Mouse (Mus musculus) thymus, adult 2 months (tissue): ENCODE results near the gene Setdb1. TPM values are rescaled to one million over a fixed set of nuclear protein-coding genes. Genes with fewer than 3 reads are reported as not detected.
A peak's percentile ranks its signal among the peaks of the same experiment; 100 is the strongest.

Source experiments
- DNase-seq: peaks from one replicate; pipeline ENCODE4 v3.0.0; 2021
- H3K27ac ChIP-seq: fragments of 200-500 bp; 2 replicates; pipeline ENCODE4 v1.5.1; 2012; ENCODE audit warnings: low read length, control low read depth; ENCODE audit not compliant: control insufficient read depth, insufficient read depth
- H3K27me3 ChIP-seq: fragments of 200-500 bp; 2 replicates; pipeline ENCODE4 v1.6.1; 2012; ENCODE audit warnings: mild to moderate bottlenecking, low read length, moderate library complexity, mixed read lengths; ENCODE audit not compliant: control insufficient read depth, insufficient read depth
- H3K36me3 ChIP-seq: fragments of 200-500 bp; 2 replicates; pipeline ENCODE4 v1.6.1; 2012; ENCODE audit warnings: mild to moderate bottlenecking, low read length, moderate library complexity; ENCODE audit not compliant: control insufficient read depth, insufficient read depth
- H3K4me1 ChIP-seq: fragments of 200-500 bp; replicated peaks from 2 replicates; pipeline ENCODE4 v1.6.1; 2012; ENCODE audit warnings: low read length; ENCODE audit not compliant: control insufficient read depth, insufficient read depth
- H3K4me3 ChIP-seq: fragments of 200-500 bp; 2 replicates; pipeline ENCODE4 v1.5.1; 2012; ENCODE audit warnings: mild to moderate bottlenecking, low read length, control low read depth, moderate library complexity; ENCODE audit not compliant: control insufficient read depth, insufficient read depth
- CTCF ChIP-seq: fragments of 200-500 bp; IDR thresholded peaks from 2 replicates; pipeline ENCODE4 v1.5.1; 2012; ENCODE audit warnings: mild to moderate bottlenecking, control low read depth, low read length, moderate library complexity, borderline replicate concordance; ENCODE audit not compliant: control insufficient read depth, poor library complexity, insufficient read depth; ENCODE audit errors: extremely low read depth
- POLR2A ChIP-seq: fragments of 200-500 bp; IDR thresholded peaks from 2 replicates; pipeline ENCODE4 v1.6.1; 2012; ENCODE audit warnings: mild to moderate bottlenecking, low read length, control low read depth, moderate library complexity; ENCODE audit not compliant: control insufficient read depth, poor library complexity, insufficient read depth; ENCODE audit errors: extremely low read depth
- WGBS: fragments of 180-500 bp; shearing (Covaris S2); methylation state at CpG from one replicate; pipeline ENCODE4 v1.1.7; 2018; 5-methylcytosine and 5-hydroxymethylcytosine counted together
- polyA plus RNA-seq: library from polyadenylated mRNA; depleted of rRNA; stranded (reverse); fragments of >200 nt; gene quantifications from 2 replicates; pipeline ENCODE4 v1.2.3, GENCODE M21; 2012

The Setdb1 gene
- polyA plus RNA-seq, 1 experiment: 31.8 TPM

DNA sequence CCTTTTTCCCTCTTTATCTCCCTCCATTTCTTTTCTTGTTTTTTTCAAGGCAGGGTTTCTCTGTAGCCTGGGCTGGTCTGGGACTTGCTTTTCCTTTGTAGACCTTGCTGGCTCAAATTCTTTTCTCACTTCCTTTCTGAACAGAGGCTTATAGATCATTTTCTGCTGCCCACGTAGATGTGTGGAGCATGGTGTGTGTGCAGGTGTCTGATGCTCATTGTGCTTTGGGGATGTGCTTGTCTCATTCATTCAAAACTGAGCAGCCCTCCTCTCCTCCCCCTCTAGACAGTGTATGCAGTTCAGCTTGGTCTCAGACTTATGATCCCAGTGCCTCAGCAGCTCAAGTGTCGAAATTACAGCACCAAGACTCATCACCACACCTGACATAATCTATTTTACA is 37.9 kb downstream of the Setdb1 start:
- 47% methylated on average over 2 of the region's 2 CpGs for WGBS
- Histone ChIP-seq H3K4me3 (no peak overlapping the region), H3K27me3 (no peaks in the 10 kb centered on the region), H3K4me1 (peaks cover 19% of the 10 kb centered on the region), H3K27ac (no peak overlapping the region), H3K36me3 (peaks cover 42% of the 10 kb centered on the region)
- no peak for TF ChIP-seq POLR2A
- DNase-seq: no peak

GRCm38 (mm10) chr3:95318548-95318947 is 38.5 kb downstream of the Setdb1 start:
- no peak for TF ChIP-seq POLR2A
- TF ChIP-seq CTCF: no peak
- peaks cover 37% of the 10 kb centered on the region for H3K36me3 ChIP-seq

DNA sequence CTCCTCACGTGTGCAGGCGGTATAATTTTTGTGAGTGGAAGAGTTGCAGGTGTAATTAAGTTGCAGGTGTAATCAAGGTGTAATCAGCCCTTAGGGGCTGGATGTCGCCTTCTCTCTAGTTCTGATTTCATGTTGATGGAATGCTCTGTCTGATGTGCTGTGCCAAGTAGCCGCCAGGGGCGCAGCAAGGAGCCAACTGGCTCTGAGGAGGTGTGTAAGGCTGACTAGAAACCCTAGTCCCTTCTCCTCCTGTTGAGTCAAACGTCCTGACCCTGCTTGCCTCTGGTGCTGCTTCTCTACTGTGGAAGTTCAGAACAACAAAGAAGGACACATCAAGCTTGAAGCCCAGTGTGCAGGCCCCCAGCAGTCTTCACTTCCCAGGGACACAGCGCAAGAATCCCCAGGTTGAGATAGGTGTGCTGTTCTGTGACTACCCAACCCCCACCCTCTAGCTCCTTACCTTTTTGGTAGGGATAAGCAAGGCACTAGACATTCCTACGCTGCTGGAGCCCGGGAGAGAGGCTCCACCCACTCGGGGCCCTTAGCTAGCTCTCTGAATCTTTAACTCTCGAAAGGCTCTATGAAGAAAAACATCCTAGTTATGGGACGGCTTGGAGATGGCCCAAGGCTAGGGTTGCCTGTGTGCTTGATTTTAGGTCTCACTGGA is 39.5 kb downstream of the Setdb1 start:
- Histone ChIP-seq H3K4me3 (no peak overlapping the region), H3K36me3 (peaks cover 27% of the 10 kb centered on the region), H3K27me3 (no peaks in the 10 kb centered on the region), H3K27ac (no peak overlapping the region), H3K4me1 (peaks cover 21% of the 10 kb centered on the region)
- peak; percentile 74 for DNase-seq
- TF ChIP-seq POLR2A (no peak), CTCF (peak; percentile 80)
- 51% methylated on average over 12 of the region's 12 CpGs for WGBS

More at GRCm38 (mm10) chr3:95318548-95318947, 38.5 kb downstream of the Setdb1 start:
- Histone ChIP-seq H3K4me1 (peaks cover 19% of the 10 kb centered on the region), H3K4me3 (no peak overlapping the region), H3K27me3 (no peaks in the 10 kb centered on the region), H3K27ac (no peak overlapping the region)
- WGBS: 94% methylated on average over 6 of the region's 6 CpGs
- no peak for DNase-seq

DNA sequence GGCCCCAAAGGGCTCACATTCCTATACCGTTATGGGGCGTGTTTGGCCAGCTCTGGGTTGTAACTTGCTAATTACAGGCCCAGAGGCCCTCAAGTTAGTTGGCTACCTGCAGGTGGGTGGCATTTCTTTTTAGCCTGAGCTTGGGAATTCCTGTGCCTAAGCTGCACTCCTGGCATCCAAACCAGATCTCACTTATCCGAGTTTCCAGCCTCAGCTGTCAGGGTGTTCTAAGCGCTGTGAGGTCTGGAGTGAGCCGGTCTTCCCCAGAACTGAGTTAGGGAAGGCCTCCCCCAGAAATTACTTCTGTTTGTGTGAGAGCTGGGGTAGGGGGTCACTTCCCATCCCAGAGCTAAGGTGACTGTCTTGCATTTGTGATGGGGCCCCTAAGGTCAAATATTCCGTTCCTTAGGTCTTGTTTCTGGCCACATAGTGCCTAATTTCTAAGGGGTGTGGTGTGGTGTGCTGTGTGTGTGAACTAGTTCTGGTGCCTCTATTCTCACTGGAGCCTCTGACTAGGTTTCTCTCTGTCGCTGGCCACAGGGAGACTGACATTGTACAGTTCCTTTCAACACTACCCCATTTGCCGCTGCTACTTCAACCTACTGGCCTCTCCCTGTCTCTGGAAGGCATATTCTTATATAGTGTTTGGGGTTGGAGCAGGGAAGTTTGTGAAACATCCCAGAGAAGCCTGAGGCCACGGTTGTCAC is 41.0 kb downstream of the Setdb1 start:
- no peak overlapping the region for H3K27ac ChIP-seq
- TF ChIP-seq POLR2A (no peak), CTCF (no peak)
- 15% methylated on average over 9 of the region's 9 CpGs for WGBS

GRCm38 (mm10) chr3:95315094-95315843 is 41.7 kb downstream of the Setdb1 start:
- H3K4me1 ChIP-seq: peaks cover 23% of the 10 kb centered on the region
- no peak overlapping the region for H3K27ac ChIP-seq
- H3K27me3 ChIP-seq: no peaks in the 10 kb centered on the region
- WGBS: under 1% methylated on average over 71 of the region's 71 CpGs
- peaks cover 4% of the 10 kb centered on the region; the same call in 1 of the 2 replicates for H3K36me3 ChIP-seq
- peak; percentile 56 for TF ChIP-seq POLR2A
- peak; percentile 44; the same call in 1 of the 2 replicates for TF ChIP-seq CTCF
- H3K4me3 ChIP-seq: peak overlapping the region; percentile 74
- peak; percentile 93 for DNase-seq

More for the DNA sequence above, 41.0 kb downstream of the Setdb1 start:
- Histone ChIP-seq H3K4me3 (peak overlapping the region; percentile 74), H3K4me1 (peaks cover 23% of the 10 kb centered on the region), H3K27me3 (no peaks in the 10 kb centered on the region), H3K36me3 (peaks cover 12% of the 10 kb centered on the region)
- DNase-seq: no peak

DNA sequence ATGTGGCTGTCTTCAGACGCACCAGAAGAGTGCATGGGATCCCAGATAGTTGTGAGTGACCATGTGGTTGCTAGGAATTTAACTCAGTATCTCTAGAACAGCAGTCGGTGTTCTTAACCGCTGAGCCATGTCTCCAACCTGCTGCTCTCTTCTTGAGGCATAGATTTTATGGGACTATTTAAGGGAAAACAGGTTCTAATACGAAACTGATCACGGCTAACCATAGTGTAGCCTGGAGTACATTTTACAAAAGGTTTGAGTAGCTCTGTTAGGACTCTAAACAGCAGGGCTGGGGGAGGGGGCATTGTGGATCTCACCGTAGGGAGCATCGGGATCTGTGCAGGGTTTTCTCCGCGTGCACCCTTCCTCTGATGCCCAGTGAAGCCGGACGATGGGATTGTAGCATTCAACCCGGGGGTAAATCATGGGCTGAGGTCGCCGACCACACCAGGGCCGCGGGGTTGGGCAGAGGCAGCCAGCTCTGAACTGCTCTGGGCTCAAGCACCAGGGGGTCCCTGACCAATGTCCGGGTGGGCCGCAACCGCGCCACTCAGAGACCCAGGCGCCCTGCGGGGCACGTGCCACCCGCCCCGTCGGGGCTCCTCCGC is 42.4 kb downstream of the Setdb1 start, which contains the start of gene Cers2:
Gene Cers2 (plus strand): TSS at position 306 of the 608 bp plus-strand sequence.
- H3K27ac ChIP-seq: no peak within 1 kb of the TSS
- no peak for TF ChIP-seq POLR2A
- TF ChIP-seq CTCF: no peak
- no peaks in the 10 kb centered on the region for H3K36me3 ChIP-seq
- WGBS: 16% methylated on average over 27 of the region's 27 CpGs
- H3K27me3 ChIP-seq: no peaks in the 10 kb centered on the region
- DNase-seq: no peak
- peak within 1 kb of the TSS; percentile 74 for H3K4me3 ChIP-seq
- peaks cover 23% of the 10 kb centered on the region for H3K4me1 ChIP-seq
